Mouse (Mus musculus): ENCODE measurements around the gene Gins2. TPM values are rescaled to one million over a fixed set of nuclear protein-coding genes. Genes with fewer than 3 reads are reported as not detected.

The Gins2 gene
- polyA plus RNA-seq, 1 experiment: 11.2 TPM

DNA sequence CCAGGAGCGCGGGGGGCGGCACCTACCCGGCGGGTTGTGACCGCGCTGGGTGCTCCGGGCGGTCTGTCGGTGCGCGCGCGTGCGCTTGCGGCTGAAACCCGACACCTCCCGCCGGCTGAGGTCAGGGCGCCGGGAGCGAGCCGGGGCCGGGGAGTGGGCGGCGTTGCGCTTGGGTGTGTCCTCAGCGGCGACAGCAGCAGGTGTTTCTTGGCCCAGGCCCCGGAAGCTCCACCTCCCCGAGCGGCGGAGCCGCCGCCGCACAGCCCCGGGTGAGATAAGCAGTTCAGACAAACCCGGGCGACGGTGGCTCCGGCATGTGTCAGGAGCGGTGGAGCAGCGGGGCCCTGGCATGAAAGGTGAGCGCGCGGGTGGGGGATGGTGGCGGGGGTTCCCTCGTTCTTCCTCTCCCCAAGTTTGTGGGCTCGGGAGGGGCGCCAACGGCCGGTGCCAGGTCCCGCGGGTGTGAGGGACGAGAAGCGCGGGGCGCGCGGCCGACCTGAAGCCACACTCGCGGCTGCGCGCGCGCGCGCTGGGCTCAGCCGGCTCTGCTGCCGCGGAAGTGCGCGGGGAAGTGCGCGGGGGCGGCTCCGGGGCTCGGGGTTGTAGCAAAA is 51.8 kb downstream of the Gins2 start:
- Histone ChIP-seq H3ac (ENCODE audit: control insufficient read depth, insufficient read length) (no peak overlapping the region), H3K4me2 (ENCODE audit: low read depth) (peak overlapping the region; percentile 86), H3K4me3 (peak overlapping the region; percentile 20), H3K79me2 (ENCODE audit: control insufficient read depth, insufficient read depth) (peaks cover 9% of the 10 kb centered on the region), H3K27me3 (ENCODE audit: control insufficient read depth, insufficient read depth, insufficient read length) (no peaks in the 10 kb centered on the region), H3K36me3 (ENCODE audit: control insufficient read depth, insufficient read depth) (no peaks in the 10 kb centered on the region)
- TF ChIP-seq MYOG (IDR thresholded peaks at IDR 0.05; ENCODE audit: control insufficient read depth in 1 of 3, insufficient read depth in 1 of 3, insufficient read length in 2 of 3, low read depth in 2 of 3) (peak in 2 of 3 experiments; percentile 72 to 86), TCF3 (IDR thresholded peaks at IDR 0.05; ENCODE audit: insufficient read length, low read depth) (no peak), MYOD1 (IDR thresholded peaks at IDR 0.05; ENCODE audit: control insufficient read depth in 1 of 3, insufficient read length in 2 of 3, low read depth in 2 of 3) (peak in 2 of 3 experiments; percentile 35 to 93), TCF12 (IDR thresholded peaks at IDR 0.05; ENCODE audit: insufficient read depth, poor library complexity, severe bottlenecking) (peak; percentile 6), REST (IDR thresholded peaks at IDR 0.05; ENCODE audit: insufficient read depth, insufficient read length) (no peak), USF1 (IDR thresholded peaks at IDR 0.05; ENCODE audit: low read depth) (no peak)

DNA sequence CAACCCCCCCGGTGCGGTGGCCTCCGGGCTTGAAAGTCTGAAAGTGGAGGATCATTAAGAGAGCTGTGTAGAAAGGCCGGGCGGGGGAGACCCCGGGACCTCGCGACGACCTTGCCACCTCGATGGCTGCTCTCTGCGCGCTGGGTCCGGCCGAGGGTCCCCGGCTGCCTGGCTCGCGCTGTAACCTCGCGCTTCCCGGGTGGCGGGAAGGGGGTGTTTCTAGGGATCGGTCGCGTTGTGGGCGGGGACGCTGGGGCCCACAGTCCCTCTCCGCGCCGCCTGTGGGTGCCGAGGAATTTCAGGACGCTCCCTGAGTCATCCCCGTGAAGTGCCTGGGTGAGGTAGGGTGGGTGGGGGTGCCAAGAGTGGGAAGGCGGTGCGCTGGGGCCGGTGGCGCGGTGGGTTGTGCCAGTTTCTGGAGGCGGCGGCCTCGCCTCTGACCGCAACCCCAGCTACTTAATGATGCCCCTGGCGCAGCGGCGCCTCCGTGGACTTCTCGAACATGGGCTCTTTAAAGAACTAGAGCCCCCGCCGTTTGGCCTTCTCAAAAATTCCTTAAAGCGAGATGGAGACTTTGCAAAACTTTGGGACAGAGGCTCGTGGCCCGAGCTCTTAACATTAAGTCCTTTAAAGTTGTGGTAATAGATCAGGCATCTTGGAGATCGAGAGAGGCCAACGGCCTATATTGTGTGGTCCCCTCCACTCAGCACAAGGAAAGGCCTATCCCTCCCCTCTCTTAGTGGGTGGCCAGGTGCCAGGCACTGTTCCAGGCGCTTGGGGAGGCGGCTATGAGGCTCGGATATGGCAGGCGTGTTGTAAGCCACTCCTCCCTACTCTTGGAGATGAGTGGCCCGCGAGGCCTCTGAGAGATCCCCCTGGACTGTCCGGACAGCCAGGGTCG is 52.5 kb downstream of the Gins2 start:
- Histone ChIP-seq H3K4me2 (ENCODE audit: low read depth) (peak overlapping the region; percentile 86), H3ac (ENCODE audit: control insufficient read depth, insufficient read length) (peak overlapping the region; percentile 13), H3K27me3 (ENCODE audit: control insufficient read depth, insufficient read depth, insufficient read length) (no peaks in the 10 kb centered on the region), H3K36me3 (ENCODE audit: control insufficient read depth, insufficient read depth) (no peaks in the 10 kb centered on the region), H3K79me2 (ENCODE audit: control insufficient read depth, insufficient read depth) (peaks cover 1% of the 10 kb centered on the region), H3K4me3 (peak overlapping the region; percentile 20)
- TF ChIP-seq MYOG (IDR thresholded peaks at IDR 0.05; ENCODE audit: control insufficient read depth in 1 of 3, insufficient read depth in 1 of 3, insufficient read length in 2 of 3, low read depth in 2 of 3) (peak in 1 of 3 experiments; percentile 52), SRF (IDR thresholded peaks at IDR 0.05; ENCODE audit: control insufficient read depth, insufficient read length, low read depth) (no peak)

DNA sequence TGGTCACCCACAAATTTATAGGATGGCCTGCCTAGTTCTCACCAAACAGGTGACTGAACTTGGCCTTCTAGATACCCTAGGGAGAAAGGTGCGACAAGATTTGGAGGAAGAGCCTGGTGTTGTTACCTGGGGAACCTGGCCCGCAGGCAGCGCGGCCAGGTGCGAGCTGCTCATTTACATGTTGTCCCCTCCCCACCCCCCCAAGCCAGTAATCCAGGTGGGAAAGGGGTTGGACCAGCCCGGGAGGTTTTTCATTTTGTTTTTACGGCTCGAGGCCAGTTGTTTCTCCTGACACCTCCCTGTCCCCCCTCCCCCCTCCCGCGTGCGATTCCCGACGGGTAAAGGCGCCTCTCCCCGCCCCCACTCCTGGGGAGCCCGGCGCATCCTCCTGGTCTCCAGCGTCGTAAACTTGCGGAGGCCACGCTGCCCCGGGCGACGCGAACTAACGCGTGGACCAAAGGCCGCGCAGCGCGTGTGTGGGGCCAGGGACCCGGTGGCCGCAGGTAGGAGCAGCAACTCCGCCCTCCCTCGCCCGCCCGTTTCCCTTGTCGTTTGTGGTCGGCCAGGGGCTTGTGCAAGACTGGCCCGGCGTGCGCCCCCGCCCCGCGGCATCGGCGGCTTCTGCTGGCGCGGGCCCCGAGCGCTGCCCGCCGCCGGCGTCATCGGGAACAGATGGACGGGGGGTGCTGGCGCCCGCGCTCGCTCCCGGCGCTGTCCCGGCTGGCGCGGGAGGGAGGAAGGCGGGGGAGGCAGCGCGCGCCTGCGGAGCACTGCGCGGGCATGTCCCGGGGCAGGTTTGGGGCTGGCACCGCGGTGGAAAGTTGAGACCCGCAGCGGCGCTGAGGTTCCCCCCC is 53.4 kb downstream of the Gins2 start:
- no peaks in the 10 kb centered on the region for H3K27me3 ChIP-seq (ENCODE audit: control insufficient read depth, insufficient read depth, insufficient read length)
- H3K4me3 ChIP-seq: peak overlapping the region; percentile 20
- H3K36me3 ChIP-seq (ENCODE audit: control insufficient read depth, insufficient read depth): no peaks in the 10 kb centered on the region
- no peak for TF ChIP-seq TCF3 (IDR thresholded peaks at IDR 0.05; ENCODE audit: insufficient read length, low read depth)
- TF ChIP-seq USF1 (IDR thresholded peaks at IDR 0.05; ENCODE audit: low read depth): no peak
- TF ChIP-seq POLR2A (IDR thresholded peaks at IDR 0.05; ENCODE audit: insufficient read length, low read depth): no peak
- TF ChIP-seq CEBPB (IDR thresholded peaks at IDR 0.05; ENCODE audit: insufficient read depth, poor library complexity, severe bottlenecking): no peak
- peak in 2 of 3 experiments; percentile 53 to 77 for TF ChIP-seq MYOD1 (IDR thresholded peaks at IDR 0.05; ENCODE audit: control insufficient read depth in 1 of 3, insufficient read length in 2 of 3, low read depth in 2 of 3)
- TF ChIP-seq REST (IDR thresholded peaks at IDR 0.05; ENCODE audit: insufficient read depth, insufficient read length): no peak
- TF ChIP-seq TCF12 (IDR thresholded peaks at IDR 0.05; ENCODE audit: insufficient read depth, poor library complexity, severe bottlenecking): no peak
- peak; percentile 10 for TF ChIP-seq POLR2AphosphoS2 (IDR thresholded peaks at IDR 0.05; ENCODE audit: insufficient read length, low read depth)
- no peak for TF ChIP-seq SRF (IDR thresholded peaks at IDR 0.05; ENCODE audit: control insufficient read depth, insufficient read length, low read depth)
- no peak for TF ChIP-seq E2F4 (IDR thresholded peaks at IDR 0.05; ENCODE audit: insufficient read depth)
- TF ChIP-seq MAX (IDR thresholded peaks at IDR 0.05; ENCODE audit: low read depth): no peak
- TF ChIP-seq MYOG (IDR thresholded peaks at IDR 0.05; ENCODE audit: control insufficient read depth in 1 of 3, insufficient read depth in 1 of 3, insufficient read length in 2 of 3, low read depth in 2 of 3): peak in 2 of 3 experiments; percentile 59 to 79
- peak overlapping the region; percentile 86 for H3K4me2 ChIP-seq (ENCODE audit: low read depth)
- H3K79me2 ChIP-seq (ENCODE audit: control insufficient read depth, insufficient read depth): no peaks in the 10 kb centered on the region
- peak overlapping the region; percentile 13 for H3ac ChIP-seq (ENCODE audit: control insufficient read depth, insufficient read length)

DNA sequence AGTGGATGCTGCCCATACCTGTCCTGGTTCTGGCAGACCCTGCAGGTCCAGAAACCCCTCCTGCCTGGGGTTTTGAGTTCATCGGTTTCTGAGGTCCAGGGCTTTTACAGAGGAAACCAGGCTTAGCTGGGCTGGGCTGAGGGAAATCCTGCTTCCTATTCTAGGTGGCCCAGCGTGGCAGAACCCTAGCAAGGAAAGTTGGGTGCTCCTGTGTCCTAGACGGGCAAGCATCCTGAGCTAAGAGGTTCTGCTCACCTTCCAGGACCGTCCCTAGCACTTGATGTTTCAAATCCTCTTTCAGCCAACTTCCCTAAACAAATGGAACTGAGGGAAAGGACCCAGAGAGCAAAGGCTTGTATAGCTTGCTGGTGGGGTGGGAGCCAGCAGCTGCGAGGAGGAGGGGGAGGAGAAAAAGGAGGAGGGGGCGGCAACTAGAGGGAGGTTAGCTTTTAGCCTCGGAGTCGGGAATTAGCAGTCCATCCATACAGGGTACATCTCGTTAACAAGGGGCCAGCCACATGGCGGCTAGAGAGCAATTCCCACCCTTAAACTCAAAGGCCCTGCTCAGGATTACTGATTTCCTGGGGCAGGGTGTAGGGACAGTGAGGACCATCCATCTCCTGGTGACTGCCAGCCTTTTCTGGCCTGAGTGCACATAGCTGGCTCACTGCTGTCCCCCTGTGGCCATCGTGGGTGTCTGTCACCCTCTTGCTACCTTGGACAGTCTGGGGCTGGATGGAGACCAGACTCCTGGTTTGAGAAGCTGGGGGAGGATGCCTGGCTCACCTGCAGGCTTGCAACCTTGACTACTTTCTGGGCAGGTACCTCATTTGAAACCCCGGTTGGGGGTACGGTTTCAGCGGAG is 54.4 kb downstream of the Gins2 start:
- TF ChIP-seq TCF3 (IDR thresholded peaks at IDR 0.05; ENCODE audit: insufficient read length, low read depth): no peak
- no peak for TF ChIP-seq SRF (IDR thresholded peaks at IDR 0.05; ENCODE audit: control insufficient read depth, insufficient read length, low read depth)
- TF ChIP-seq MYOG (IDR thresholded peaks at IDR 0.05; ENCODE audit: control insufficient read depth in 1 of 3, insufficient read depth in 1 of 3, insufficient read length in 2 of 3, low read depth in 2 of 3): peak in 1 of 3 experiments; percentile 54
- peak in 1 of 3 experiments; percentile 58 for TF ChIP-seq MYOD1 (IDR thresholded peaks at IDR 0.05; ENCODE audit: control insufficient read depth in 1 of 3, insufficient read length in 2 of 3, low read depth in 2 of 3)
- Histone ChIP-seq H3K27me3 (ENCODE audit: control insufficient read depth, insufficient read depth, insufficient read length) (no peaks in the 10 kb centered on the region), H3K36me3 (ENCODE audit: control insufficient read depth, insufficient read depth) (no peaks in the 10 kb centered on the region), H3K4me3 (no peak overlapping the region), H3ac (ENCODE audit: control insufficient read depth, insufficient read length) (no peak overlapping the region), H3K79me2 (ENCODE audit: control insufficient read depth, insufficient read depth) (no peaks in the 10 kb centered on the region), H3K4me2 (ENCODE audit: low read depth) (no peak overlapping the region)
